Mouse (Mus musculus): ENCODE measurements around the gene Dhh. TPM values are rescaled to one million over a fixed set of nuclear protein-coding genes. Genes with fewer than 3 reads are reported as not detected.

Gene Dhh
- polyA plus RNA-seq, 1 experiment from 2014 or later: 1.1 TPM

DNA sequence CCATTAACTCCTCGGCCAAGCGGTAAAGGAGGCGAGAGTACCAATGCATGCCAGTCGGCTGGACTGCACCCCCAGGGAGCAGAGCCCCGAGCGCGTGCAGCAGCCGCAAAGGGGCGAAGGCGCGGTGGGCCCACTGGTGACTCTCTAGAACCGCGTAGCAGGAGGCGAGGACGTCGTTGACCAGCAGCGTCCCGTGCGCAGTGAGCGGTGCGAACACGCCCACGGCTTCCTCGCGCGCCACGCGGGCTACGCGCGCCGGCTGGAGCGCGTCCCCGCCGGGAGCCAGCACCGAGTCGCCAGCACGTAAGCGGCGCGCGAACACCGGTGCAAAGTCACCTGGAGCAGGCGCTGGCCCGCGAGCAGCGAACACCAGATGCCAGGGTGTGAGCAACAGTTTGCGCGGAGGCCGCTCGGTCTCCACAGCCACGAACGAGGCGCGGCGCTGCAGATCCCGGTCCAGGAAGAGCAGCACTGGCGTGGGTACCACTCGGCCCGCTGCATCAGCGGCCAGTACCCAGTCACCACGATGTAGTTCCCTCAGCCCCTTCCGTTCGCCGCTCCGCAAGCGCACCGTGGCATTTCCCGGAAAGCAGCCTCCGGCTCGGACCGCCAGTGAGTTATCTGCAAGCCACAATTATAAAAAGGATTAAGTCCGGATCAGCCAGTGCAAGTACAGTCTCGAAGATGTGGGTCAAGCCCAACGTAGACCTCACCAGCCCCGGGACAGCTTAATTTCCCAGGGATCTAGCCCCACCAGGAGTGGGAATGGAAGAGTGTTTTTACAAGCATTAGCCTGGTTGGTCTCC, 4.2 kb downstream of the Dhh start, which contains the start of gene Rhebl1:
Rhebl1 (minus strand) TSS at position 601 of the 806 bp plus-strand sequence.
- Histone ChIP-seq H3K4me3 (ENCODE audit: control insufficient read depth in 1 of 2, insufficient read depth in 1 of 2, low read depth in 1 of 2, low read length in 2 of 2) (peak within 1 kb of the TSS; percentile 49 to 52), H3K27me3 (ENCODE audit: control insufficient read depth, insufficient read depth, low read length) (peaks cover 58% of the 10 kb centered on the region), H3K27ac (replicated peaks in 1 of 2; ENCODE audit: control insufficient read depth in 1 of 2, insufficient read depth in 1 of 2, low read depth in 2 of 2, low read length in 2 of 2) (0 out of 4 replicates have a peak within 1 kb of the TSS, but pooled peaks of 1 of the 2 experiments have one; percentile 30), H3K4me2 (ENCODE audit: low read length) (peak within 1 kb of the TSS; percentile 99), H3K9ac (ENCODE audit: low read length) (peak within 1 kb of the TSS; percentile 70), H3K4me1 (ENCODE audit: control insufficient read depth in 2 of 2, insufficient read depth in 2 of 2, low read length in 2 of 2) (peaks cover 21 to 44% of the 10 kb centered on the region in 2 experiments), H3K9me3 (ENCODE audit: control insufficient read depth, low read length) (no peaks in the 10 kb centered on the region), H3K36me3 (ENCODE audit: control insufficient read depth, insufficient read depth, low read length) (no peaks in the 10 kb centered on the region)
- WGBS: under 1% methylated on average over 77 of the region's 77 CpGs
- ATAC-seq (ENCODE audit: insufficient number of reproducible peaks, insufficient read depth, low FRiP score, low read depth): no peak

DNA sequence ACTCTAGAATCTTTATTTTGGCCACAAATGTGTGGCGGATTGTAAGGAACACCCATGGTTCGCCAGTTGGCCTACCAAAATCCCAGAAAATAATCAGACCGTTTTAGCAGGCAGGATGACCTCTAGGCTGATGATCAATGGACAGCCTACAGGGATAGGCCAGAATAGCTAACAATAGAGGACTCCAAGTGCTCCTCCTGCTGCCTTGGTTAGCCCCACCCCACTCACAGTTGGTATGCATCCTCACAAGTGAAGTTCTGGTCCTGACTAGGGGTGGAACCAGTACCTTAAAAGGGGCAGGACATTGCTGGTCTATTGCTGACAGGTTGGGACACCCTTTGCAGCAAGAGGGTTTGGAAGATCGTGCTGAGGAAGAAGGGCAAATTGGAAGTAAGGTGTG, 5.3 kb downstream of the Dhh start:
- H3K4me3 ChIP-seq (ENCODE audit: control insufficient read depth in 1 of 2, insufficient read depth in 1 of 2, low read depth in 1 of 2, low read length in 2 of 2): no peak overlapping the region
- H3K27me3 ChIP-seq (ENCODE audit: control insufficient read depth, insufficient read depth, low read length): peaks cover 47% of the 10 kb centered on the region
- no peak overlapping the region for H3K27ac ChIP-seq (replicated peaks in 1 of 2; ENCODE audit: control insufficient read depth in 1 of 2, insufficient read depth in 1 of 2, low read depth in 2 of 2, low read length in 2 of 2)
- no peak for ATAC-seq (ENCODE audit: insufficient number of reproducible peaks, insufficient read depth, low FRiP score, low read depth)
- H3K4me2 ChIP-seq (ENCODE audit: low read length): no peak overlapping the region
- H3K36me3 ChIP-seq (ENCODE audit: control insufficient read depth, insufficient read depth, low read length): no peaks in the 10 kb centered on the region
- no peaks in the 10 kb centered on the region for H3K9me3 ChIP-seq (ENCODE audit: control insufficient read depth, low read length)
- H3K9ac ChIP-seq (ENCODE audit: low read length): no peak overlapping the region
- 70% methylated on average over 4 of the region's 4 CpGs for WGBS
- peaks cover 20 to 39% of the 10 kb centered on the region in 2 experiments for H3K4me1 ChIP-seq (ENCODE audit: control insufficient read depth in 2 of 2, insufficient read depth in 2 of 2, low read length in 2 of 2)

GRCm38 (mm10) chr15:98891907-98892606, 6.3 kb downstream of the Dhh start:
- Histone ChIP-seq H3K27me3 (ENCODE audit: control insufficient read depth, insufficient read depth, low read length) (peaks cover 38% of the 10 kb centered on the region), H3K9ac (ENCODE audit: low read length) (no peak overlapping the region), H3K36me3 (ENCODE audit: control insufficient read depth, insufficient read depth, low read length) (no peaks in the 10 kb centered on the region), H3K9me3 (ENCODE audit: control insufficient read depth, low read length) (no peaks in the 10 kb centered on the region), H3K27ac (replicated peaks in 1 of 2; ENCODE audit: control insufficient read depth in 1 of 2, insufficient read depth in 1 of 2, low read depth in 2 of 2, low read length in 2 of 2) (no peak overlapping the region), H3K4me2 (ENCODE audit: low read length) (no peak overlapping the region), H3K4me1 (ENCODE audit: control insufficient read depth in 2 of 2, insufficient read depth in 2 of 2, low read length in 2 of 2) (peaks cover 16 to 30% of the 10 kb centered on the region in 2 experiments), H3K4me3 (ENCODE audit: control insufficient read depth in 1 of 2, insufficient read depth in 1 of 2, low read depth in 1 of 2, low read length in 2 of 2) (no peak overlapping the region)
- WGBS: 21% methylated on average over 6 of the region's 6 CpGs
- ATAC-seq (ENCODE audit: insufficient number of reproducible peaks, insufficient read depth, low FRiP score, low read depth): peak; percentile 29; the same call in 1 of the 2 replicates

DNA sequence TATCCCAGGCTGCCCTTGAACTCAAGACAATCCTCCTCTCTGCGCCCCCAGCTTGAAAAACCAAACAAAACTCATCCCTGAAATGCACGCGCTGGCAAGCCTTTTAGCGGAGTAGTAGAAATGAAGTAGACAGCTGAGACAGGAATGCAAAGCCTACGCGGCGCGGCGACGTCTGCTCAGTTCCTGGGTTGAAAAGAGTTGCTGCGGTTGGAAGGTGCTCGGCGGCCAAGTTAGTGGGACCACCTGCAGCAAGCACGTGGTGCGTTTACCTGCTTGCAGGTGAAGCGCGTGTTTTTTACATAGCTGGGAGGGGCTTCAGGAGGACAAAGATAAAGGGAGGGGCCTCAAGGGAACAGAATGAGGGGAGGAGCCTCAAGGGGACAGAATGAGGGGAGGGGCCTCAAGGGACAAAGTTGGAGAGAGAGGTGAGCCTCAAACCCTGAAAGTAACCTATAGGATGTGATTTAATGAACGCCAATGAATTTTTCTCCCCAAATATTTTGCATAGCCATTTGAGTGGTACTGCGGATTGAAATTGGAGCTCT, 7.1 kb downstream of the Dhh start:
- no peaks in the 10 kb centered on the region for H3K9me3 ChIP-seq (ENCODE audit: control insufficient read depth, low read length)
- H3K4me1 ChIP-seq (ENCODE audit: control insufficient read depth in 2 of 2, insufficient read depth in 2 of 2, low read length in 2 of 2): peaks cover 14 to 24% of the 10 kb centered on the region in 2 experiments
- H3K36me3 ChIP-seq (ENCODE audit: control insufficient read depth, insufficient read depth, low read length): no peaks in the 10 kb centered on the region
- peaks cover 30% of the 10 kb centered on the region for H3K27me3 ChIP-seq (ENCODE audit: control insufficient read depth, insufficient read depth, low read length)
- peak overlapping the region; percentile 46 for H3K4me2 ChIP-seq (ENCODE audit: low read length)
- H3K9ac ChIP-seq (ENCODE audit: low read length): peak overlapping the region; percentile 16; the same call in 1 of the 2 replicates
- H3K27ac ChIP-seq (replicated peaks in 1 of 2; ENCODE audit: control insufficient read depth in 1 of 2, insufficient read depth in 1 of 2, low read depth in 2 of 2, low read length in 2 of 2): no peak overlapping the region
- peak overlapping the region; percentile 6 to 21; a peak in 2 of 4 replicates for H3K4me3 ChIP-seq (ENCODE audit: control insufficient read depth in 1 of 2, insufficient read depth in 1 of 2, low read depth in 1 of 2, low read length in 2 of 2)
- 16% methylated on average over 19 of the region's 19 CpGs for WGBS
- ATAC-seq (ENCODE audit: insufficient number of reproducible peaks, insufficient read depth, low FRiP score, low read depth): no peak

- Histone ChIP-seq H3K9ac (ENCODE audit: low read length) (no peak overlapping the region), H3K27me3 (ENCODE audit: control insufficient read depth, insufficient read depth, low read length) (no peaks in the 10 kb centered on the region), H3K4me3 (ENCODE audit: control insufficient read depth in 1 of 2, insufficient read depth in 1 of 2, low read depth in 1 of 2, low read length in 2 of 2) (no peak overlapping the region), H3K36me3 (ENCODE audit: control insufficient read depth, insufficient read depth, low read length) (no peaks in the 10 kb centered on the region), H3K9me3 (ENCODE audit: control insufficient read depth, low read length) (no peaks in the 10 kb centered on the region), H3K4me2 (ENCODE audit: low read length) (no peak overlapping the region), H3K4me1 (ENCODE audit: control insufficient read depth in 2 of 2, insufficient read depth in 2 of 2, low read length in 2 of 2) (no peaks in the 10 kb centered on the region), H3K27ac (replicated peaks in 1 of 2; ENCODE audit: control insufficient read depth in 1 of 2, insufficient read depth in 1 of 2, low read depth in 2 of 2, low read length in 2 of 2) (no peak overlapping the region)
- WGBS: 81% methylated on average over 7 of the region's 7 CpGs
- ATAC-seq (ENCODE audit: insufficient number of reproducible peaks, insufficient read depth, low FRiP score, low read depth): no peak
Measured at GRCm38 (mm10) chr15:98887526-98887925, 10.8 kb downstream of the Dhh start.

DNA sequence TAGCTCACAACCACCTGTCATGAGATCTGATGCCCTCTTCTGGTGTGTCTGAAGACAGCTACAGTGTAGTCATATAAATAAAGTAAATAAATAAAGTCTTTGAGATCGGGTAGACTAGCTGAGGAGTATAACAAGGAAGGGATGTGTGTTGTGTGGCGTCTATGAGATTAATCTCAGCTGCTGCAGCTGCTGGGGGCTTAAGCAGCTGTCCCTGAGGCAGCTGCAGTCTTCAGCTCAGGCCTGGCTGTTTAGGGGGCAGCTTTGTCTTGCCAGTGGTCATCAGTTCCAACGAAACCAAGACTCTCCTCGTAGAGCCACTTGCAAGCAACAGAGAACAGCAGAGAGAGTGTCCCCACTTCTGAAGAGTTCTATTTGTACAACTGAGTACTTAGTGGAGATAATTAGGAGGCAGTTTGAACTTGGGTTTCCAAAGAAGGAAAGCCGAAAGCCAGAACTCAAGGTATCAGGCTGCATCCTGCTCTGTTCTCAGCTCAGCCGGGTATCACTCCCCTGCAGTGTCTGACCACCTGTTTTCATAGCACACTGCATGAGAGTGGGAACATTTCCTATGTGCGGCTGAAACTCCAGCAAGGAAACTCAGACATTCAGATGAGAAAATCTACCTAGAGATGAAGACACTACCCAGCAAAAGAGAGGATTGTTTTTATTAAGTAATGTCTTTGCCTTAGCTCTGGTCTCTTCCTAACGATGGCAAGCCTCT, 11.5 kb downstream of the Dhh start:
- Histone ChIP-seq H3K27ac (replicated peaks in 1 of 2; ENCODE audit: control insufficient read depth in 1 of 2, insufficient read depth in 1 of 2, low read depth in 2 of 2, low read length in 2 of 2) (no peak overlapping the region), H3K36me3 (ENCODE audit: control insufficient read depth, insufficient read depth, low read length) (no peaks in the 10 kb centered on the region), H3K27me3 (ENCODE audit: control insufficient read depth, insufficient read depth, low read length) (no peaks in the 10 kb centered on the region), H3K4me3 (ENCODE audit: control insufficient read depth in 1 of 2, insufficient read depth in 1 of 2, low read depth in 1 of 2, low read length in 2 of 2) (no peak overlapping the region), H3K9me3 (ENCODE audit: control insufficient read depth, low read length) (no peaks in the 10 kb centered on the region), H3K4me1 (ENCODE audit: control insufficient read depth in 2 of 2, insufficient read depth in 2 of 2, low read length in 2 of 2) (no peaks in the 10 kb centered on the region), H3K9ac (ENCODE audit: low read length) (no peak overlapping the region), H3K4me2 (ENCODE audit: low read length) (no peak overlapping the region)
- ATAC-seq (ENCODE audit: insufficient number of reproducible peaks, insufficient read depth, low FRiP score, low read depth): no peak
- WGBS: 60% methylated on average over 8 of the region's 8 CpGs

DNA sequence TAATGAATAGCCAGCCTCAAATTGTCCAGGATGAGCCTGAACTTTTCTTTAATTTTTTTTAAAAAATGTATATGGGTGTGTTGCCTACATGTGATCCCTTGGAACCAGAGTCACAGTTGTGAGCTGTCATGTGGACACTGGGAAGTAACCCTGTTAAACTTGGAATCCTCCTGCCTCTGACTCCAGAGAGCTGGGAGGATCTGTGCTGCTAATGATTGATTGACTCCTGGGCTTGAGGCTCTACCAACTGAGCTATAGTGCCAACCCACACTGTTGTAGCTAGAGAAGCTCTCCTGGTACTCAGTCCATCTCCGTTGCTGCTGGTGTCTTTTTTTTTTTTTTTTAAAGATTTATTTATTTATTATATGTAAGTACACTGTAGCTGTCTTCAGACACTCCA, 14.2 kb downstream of the Dhh start:
- H3K27ac ChIP-seq (replicated peaks in 1 of 2; ENCODE audit: control insufficient read depth in 1 of 2, insufficient read depth in 1 of 2, low read depth in 2 of 2, low read length in 2 of 2): no peak overlapping the region
- WGBS: 63% methylated on average over 1 of the region's 1 CpGs

More for the DNA sequence above, 14.2 kb downstream of the Dhh start:
- ATAC-seq (ENCODE audit: insufficient number of reproducible peaks, insufficient read depth, low FRiP score, low read depth): no peak
- Histone ChIP-seq H3K4me1 (ENCODE audit: control insufficient read depth in 2 of 2, insufficient read depth in 2 of 2, low read length in 2 of 2) (peaks cover 4 to 5% of the 10 kb centered on the region in 2 experiments; a peak in 3 of 4 replicates), H3K4me3 (ENCODE audit: control insufficient read depth in 1 of 2, insufficient read depth in 1 of 2, low read depth in 1 of 2, low read length in 2 of 2) (no peak overlapping the region), H3K9me3 (ENCODE audit: control insufficient read depth, low read length) (no peaks in the 10 kb centered on the region), H3K36me3 (ENCODE audit: control insufficient read depth, insufficient read depth, low read length) (no peaks in the 10 kb centered on the region), H3K9ac (ENCODE audit: low read length) (no peak overlapping the region), H3K4me2 (ENCODE audit: low read length) (no peak overlapping the region), H3K27me3 (ENCODE audit: control insufficient read depth, insufficient read depth, low read length) (no peaks in the 10 kb centered on the region)

Measured in heart, embryonic 14.5 days (tissue).